Mouse (Mus musculus) liver, postnatal 0 days (tissue): Measurements from ENCODE around the gene Ccdc124.

Experiments
- CTCF ChIP-seq: sonication (generic); IDR thresholded peaks from 2 replicates; pipeline ENCODE4 v1.5.1; 2016; ENCODE audit warnings: antibody characterized with exemption, low read depth
- EP300 ChIP-seq: IDR thresholded peaks from 2 replicates; pipeline ENCODE4 v1.6.1; 2016; ENCODE audit warnings: antibody characterized with exemption, low read depth, mild to moderate bottlenecking

DNA sequence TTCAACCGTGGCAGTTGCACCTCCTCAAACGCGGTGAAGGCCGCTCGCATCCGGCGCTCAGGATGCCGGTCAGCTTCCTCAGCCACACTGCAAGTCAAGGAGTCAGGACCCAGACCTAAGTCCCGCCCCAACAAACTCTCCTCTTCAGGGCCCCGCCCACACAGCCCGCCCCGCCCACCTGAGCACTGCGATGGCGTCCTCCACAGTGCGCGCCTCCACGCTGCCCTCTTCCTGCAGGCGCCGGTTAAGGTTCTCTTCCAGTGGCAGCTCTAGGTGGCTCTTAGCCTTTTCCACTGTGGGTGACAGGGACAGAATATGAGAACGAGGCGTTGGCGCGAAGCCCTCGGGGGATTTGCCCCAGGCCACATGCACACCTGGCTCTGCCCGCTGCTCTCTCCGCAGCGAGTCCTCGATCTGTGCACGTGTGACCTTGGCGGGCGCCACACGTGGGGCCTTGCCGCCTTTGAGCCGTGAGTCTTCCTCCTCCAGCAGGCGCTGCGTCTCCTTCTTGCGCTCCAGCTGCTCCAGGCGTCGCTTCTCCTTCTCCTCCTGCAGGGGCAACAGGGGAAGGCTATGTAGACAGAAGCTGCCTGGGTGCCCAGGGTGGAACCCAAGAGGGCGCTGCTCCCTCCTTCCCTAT lies 5.1 kb downstream of the Ccdc124 start:
- TF ChIP-seq CTCF (peak; percentile 47), EP300 (no peak)
